Mouse (Mus musculus) frontal cortex, postnatal 25 days (tissue): ENCODE data around the gene Hint2.
A peak's percentile ranks its signal among the peaks of the same experiment; 100 is the strongest.

Experiments used
- DNase-seq, 2 experiments: peaks; one replicate each; pipeline ENCODE4 v3.0.0; 2022; ENCODE audit warnings: low spot score in 2 of 2

Hint2 gene

DNA sequence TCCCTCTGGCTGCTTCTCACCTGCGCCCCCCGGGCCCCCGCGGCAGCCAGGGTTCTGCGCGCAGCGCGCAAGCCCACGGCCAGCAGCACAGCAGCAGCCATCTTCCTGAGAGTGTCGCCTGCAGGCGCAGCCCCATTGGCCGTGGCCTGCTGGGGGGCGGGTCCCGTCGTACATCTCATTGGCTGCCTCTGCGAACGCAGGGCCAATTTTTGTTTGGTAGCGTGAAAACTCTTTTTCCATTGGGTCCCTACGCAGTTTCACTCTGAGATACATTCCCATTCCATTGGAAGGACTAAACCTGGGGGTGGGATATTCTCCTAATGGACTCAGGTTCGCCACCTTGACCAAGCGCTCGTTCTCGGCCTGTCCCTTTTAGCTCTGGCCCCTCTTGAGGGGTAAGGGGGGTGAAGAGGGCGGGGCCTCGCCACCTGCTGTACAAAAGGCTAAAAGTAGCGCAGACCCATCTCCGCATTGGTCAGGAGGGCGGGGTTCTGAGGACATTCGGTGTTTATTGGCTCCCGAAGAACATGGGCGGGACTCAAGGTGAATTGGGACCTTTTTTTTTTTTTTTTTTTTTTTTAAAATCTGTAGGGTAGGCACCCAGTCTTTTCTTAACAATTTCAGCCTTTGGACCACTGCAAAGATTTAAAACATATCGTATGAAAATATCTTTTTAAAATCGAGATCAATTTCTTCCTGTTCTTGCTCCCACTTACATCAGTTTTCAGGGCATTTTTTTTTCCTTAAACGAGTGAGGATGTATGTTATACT lies at the start of gene Hint2:
Gene Hint2 (minus strand): TSS at position 128 of the 771 bp plus-strand sequence.
- DNase-seq, result peak; percentile 82 to 92

GRCm38 (mm10) chr4:43705991-43706390 lies 49.7 kb upstream of the Hint2 start:
- no peak for DNase-seq

GRCm38 (mm10) chr4:43703851-43704250 lies 47.6 kb upstream of the Hint2 start:
- no peak for DNase-seq

- no peak for DNase-seq
Measured at GRCm38 (mm10) chr4:43703439-43703838, 47.2 kb upstream of the Hint2 start.

- DNase-seq, result no peak
Measured at GRCm38 (mm10) chr4:43700707-43701106, 44.4 kb upstream of the Hint2 start, which contains the start of gene Olfr70. TSS of gene Olfr70 (minus strand) at chr4:43700807.

DNA sequence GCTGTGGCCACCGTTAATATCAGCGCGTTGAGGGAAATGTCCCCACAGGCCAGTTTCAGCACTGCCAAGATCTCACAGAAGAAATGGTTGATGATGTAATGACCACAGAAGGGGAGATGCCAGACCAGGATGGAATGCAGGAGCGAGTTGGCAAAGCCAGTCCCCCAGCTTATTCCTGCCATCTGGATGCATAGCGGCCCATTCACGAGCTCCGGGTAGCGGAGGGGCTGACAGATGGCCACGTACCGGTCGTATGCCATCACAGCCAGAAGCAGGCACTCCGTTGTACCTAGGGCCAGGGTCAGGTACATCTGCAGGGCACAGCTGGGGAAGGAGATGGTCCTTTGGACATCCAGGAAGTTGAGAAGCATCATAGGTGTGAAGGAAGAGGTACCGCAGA lies 40.3 kb upstream of the Hint2 start:
- no peak for DNase-seq

- DNase-seq, result no peak
Measured at GRCm38 (mm10) chr4:43695249-43695671, 39.0 kb upstream of the Hint2 start.

GRCm38 (mm10) chr4:43694439-43695248 lies 38.4 kb upstream of the Hint2 start:
- DNase-seq, result no peak

GRCm38 (mm10) chr4:43693806-43694241 lies 37.6 kb upstream of the Hint2 start:
- DNase-seq, result no peak

- DNase-seq, result no peak
Measured at GRCm38 (mm10) chr4:43691026-43691425, 34.8 kb upstream of the Hint2 start.

DNA sequence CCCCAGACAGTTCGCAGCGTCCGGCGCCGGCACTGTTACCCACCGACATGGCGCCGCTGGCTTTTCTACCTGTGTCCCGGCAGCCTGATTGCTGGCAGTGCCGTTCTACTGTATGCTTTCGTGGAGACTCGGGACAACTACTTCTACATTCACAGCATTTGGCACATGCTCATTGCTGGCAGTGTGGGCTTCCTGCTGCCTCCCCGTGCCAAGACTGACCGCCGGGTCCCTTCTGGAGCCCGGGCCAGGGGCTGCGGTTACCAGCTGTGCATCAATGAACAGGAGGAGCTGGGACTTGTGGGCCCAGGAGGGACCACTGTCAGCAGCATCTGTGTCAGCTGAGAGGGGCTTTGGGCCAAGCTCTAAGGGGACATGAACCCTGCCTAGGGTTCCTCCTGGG lies 33.8 kb upstream of the Hint2 start:
- DNase-seq, result no peak

GRCm38 (mm10) chr4:43679416-43680043 lies 23.3 kb upstream of the Hint2 start:
- DNase-seq, result no peak

DNA sequence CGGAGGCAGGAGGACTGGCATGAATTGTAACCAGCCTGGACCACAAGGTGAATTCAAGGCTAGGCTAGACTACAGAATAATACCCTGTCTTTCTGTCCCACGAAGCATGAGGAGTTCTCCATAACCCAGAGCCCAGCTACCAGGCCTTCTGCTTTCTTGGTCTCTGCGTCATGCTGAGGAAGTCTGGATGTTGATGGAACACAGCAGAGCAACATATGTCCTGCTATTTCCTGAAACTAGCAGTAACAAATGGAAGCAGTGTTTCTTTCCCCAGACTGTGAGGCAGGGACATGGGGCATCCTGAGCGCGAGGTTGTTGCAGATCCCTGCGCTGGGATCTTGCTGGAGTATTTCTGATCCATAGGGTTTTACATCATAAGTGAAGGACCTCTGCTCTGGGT lies 22.3 kb upstream of the Hint2 start:
- DNase-seq, result no peak

GRCm38 (mm10) chr4:43675608-43676007 lies 19.3 kb upstream of the Hint2 start:
- DNase-seq, result no peak

- DNase-seq, result no peak
Measured at GRCm38 (mm10) chr4:43674974-43675373, 18.7 kb upstream of the Hint2 start.

- no peak for DNase-seq
Measured at GRCm38 (mm10) chr4:43673703-43674102, 17.4 kb upstream of the Hint2 start.

GRCm38 (mm10) chr4:43672070-43672469 lies 15.8 kb upstream of the Hint2 start:
- peak; percentile 85 to 86 for DNase-seq

- DNase-seq, result no peak
Measured at GRCm38 (mm10) chr4:43669428-43669794, 13.1 kb upstream of the Hint2 start.

- DNase-seq, result peak; percentile 78 to 81
Measured at GRCm38 (mm10) chr4:43668782-43669427, 12.6 kb upstream of the Hint2 start, which contains the start of the genes Tmem8b and Fam221b. TSS of gene Tmem8b (plus strand) at chr4:43668971. TSS of gene Fam221b (minus strand) at chr4:43669145.

GRCm38 (mm10) chr4:43666412-43666811 lies 10.1 kb upstream of the Hint2 start:
- no peak for DNase-seq

GRCm38 (mm10) chr4:43657146-43657545 lies 880 bp upstream of the Hint2 start:
- no peak for DNase-seq
